Mouse (Mus musculus) ES-Bruce4 (cell line): ENCODE measurements around the gene Adcy9. TPM values are rescaled to one million over a fixed set of nuclear protein-coding genes. Genes with fewer than 3 reads are reported as not detected.

ENCODE experiments used
- H3K27ac ChIP-seq: 2 replicates; pipeline ENCODE4 v1.5.1; 2012; ENCODE audit warnings: low read length, inconsistent platforms; ENCODE audit not compliant: insufficient read depth
- H3K27me3 ChIP-seq: 2 replicates; pipeline ENCODE4 v1.6.1; 2012; ENCODE audit warnings: mild to moderate bottlenecking, low read length, inconsistent platforms; ENCODE audit not compliant: control insufficient read depth, poor library complexity, insufficient read depth, severe bottlenecking
- H3K36me3 ChIP-seq: 2 replicates; pipeline ENCODE4 v1.6.1; 2012; ENCODE audit warnings: inconsistent platforms, mild to moderate bottlenecking, low read length, moderate library complexity; ENCODE audit not compliant: control insufficient read depth, poor library complexity, insufficient read depth, severe bottlenecking
- H3K4me1 ChIP-seq: one replicate; pipeline ENCODE4 v1.8.1; 2011; ENCODE audit warnings: low read length; ENCODE audit not compliant: control insufficient read depth, insufficient read depth
- H3K4me3 ChIP-seq: 2 replicates; pipeline ENCODE4 v1.5.1; 2011; ENCODE audit warnings: low read depth, mild to moderate bottlenecking, low read length
- H3K9ac ChIP-seq: 2 replicates; pipeline ENCODE4 v1.6.1; 2012; ENCODE audit warnings: low read depth, mild to moderate bottlenecking, inconsistent platforms; ENCODE audit not compliant: poor library complexity, severe bottlenecking
- H3K9me3 ChIP-seq: replicated peaks from 2 replicates; pipeline ENCODE4 v1.6.1; 2012; ENCODE audit warnings: mild to moderate bottlenecking, low read length, inconsistent platforms; ENCODE audit not compliant: control insufficient read depth, poor library complexity, insufficient read depth, severe bottlenecking
- CTCF ChIP-seq: IDR thresholded peaks from one replicate; pipeline ENCODE4 v1.8.1; 2011; ENCODE audit warnings: low read depth, low read length
- EP300 ChIP-seq: IDR thresholded peaks from 2 replicates; pipeline ENCODE4 v1.6.1; 2011; ENCODE audit warnings: low read depth, low read length; ENCODE audit not compliant: insufficient read depth
- POLR2A ChIP-seq: IDR thresholded peaks from one replicate; pipeline ENCODE4 v1.8.1; 2011; ENCODE audit warnings: low read length; ENCODE audit not compliant: insufficient read depth
- polyA plus RNA-seq: library from polyadenylated mRNA; stranded (reverse); fragments of >200 nt; gene quantifications from 2 replicates; pipeline ENCODE4 v1.2.4, GENCODE M21; 2011; ENCODE audit warnings: low read depth; ENCODE audit not compliant: missing spikeins, insufficient read depth, insufficient read length

The Adcy9 gene
- 1.8 and 1.9 TPM in 2 replicates for polyA plus RNA-seq

DNA sequence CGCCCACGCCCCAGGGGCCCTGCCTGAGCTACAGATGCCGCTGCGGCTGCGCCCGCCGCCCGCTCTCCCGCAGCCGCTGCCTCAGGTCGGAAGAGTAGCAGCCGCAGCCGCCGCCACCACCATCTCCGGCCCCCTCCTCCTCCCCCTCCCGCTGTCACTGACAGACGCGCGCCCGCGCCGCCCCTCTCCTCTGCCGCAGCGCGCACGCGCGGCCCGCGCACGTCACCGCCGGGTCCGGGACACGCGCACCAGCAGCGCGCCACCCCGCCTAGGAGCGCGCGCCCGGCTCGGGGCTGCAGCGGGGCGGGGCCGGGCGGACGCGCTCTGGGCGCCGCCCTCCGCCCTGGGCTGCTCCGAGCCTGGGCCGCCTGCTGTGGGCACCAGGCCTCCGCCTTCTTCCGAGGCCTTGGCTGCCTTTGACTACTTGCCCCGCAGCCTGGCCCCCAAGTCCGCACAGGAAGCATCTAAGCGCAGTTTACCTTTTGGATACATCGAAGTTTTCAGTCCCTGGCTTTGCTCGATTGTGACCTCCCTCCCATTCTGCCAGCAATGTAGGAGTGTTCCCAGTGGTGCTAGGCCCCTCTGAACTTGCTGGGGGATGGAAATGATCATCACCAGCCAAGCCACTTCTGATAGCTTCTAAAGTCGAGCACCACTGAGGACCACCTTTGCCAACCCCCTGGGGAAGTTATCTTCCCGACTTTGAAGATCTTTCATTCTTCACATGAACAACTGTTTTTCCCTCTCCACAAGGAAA lies at the start of gene Adcy9:
TSS of gene Adcy9 (minus strand) at position 201 of the 757 bp plus-strand sequence.
- peak within 1 kb of the TSS; percentile 64 for H3K9ac ChIP-seq
- no peaks in the 10 kb centered on the region for H3K4me1 ChIP-seq
- H3K36me3 ChIP-seq: no peaks in the 10 kb centered on the region
- H3K9me3 ChIP-seq: no peaks in the 10 kb centered on the region
- no peak within 1 kb of the TSS for H3K27ac ChIP-seq
- TF ChIP-seq CTCF: no peak
- TF ChIP-seq POLR2A: no peak
- no peak for TF ChIP-seq EP300
- H3K4me3 ChIP-seq: peak within 1 kb of the TSS; percentile 73
- H3K27me3 ChIP-seq: no peaks in the 10 kb centered on the region; the same call in 1 of the 2 replicates

DNA sequence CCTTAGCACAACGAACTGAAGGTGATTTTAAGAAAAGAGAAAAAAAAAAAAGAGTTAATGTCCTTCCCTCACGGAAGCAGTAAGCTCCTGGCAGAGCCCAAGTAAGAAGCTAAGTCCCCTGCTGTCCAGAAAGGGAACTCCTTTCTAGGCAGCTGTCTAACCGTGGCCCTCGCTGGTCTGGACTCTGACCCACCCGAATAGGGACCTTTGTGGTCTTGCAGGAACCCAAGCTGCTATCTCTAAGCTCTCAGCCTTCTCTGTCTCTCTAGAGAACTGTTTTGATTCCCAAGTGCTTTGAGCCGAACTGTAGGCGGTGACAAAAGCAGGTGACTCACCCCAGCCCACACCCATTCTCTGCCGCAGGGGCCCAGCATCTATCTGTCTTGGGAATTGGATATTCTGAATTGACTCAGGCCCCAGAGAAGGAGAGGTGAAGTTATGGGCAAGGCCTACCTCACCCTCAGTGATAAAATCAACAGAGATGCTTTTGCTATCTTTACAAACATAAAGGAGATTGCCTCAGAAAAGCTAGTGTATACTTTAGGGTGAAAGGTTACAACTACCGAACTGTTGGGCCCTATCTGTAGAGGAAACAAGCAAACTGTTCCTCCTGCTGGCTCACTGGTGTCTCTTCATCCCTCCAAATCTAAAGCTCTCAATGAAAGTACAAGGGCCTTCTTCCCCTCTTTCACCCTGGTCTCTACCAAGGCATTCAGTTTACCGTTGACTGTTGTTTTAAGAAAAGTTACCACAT lies 49.5 kb upstream of the Adcy9 start:
- Histone ChIP-seq H3K27ac (no peak overlapping the region), H3K9me3 (no peaks in the 10 kb centered on the region), H3K27me3 (no peaks in the 10 kb centered on the region), H3K4me1 (no peaks in the 10 kb centered on the region), H3K36me3 (no peaks in the 10 kb centered on the region), H3K4me3 (no peak overlapping the region), H3K9ac (no peak overlapping the region)
- no peak for TF ChIP-seq CTCF
- no peak for TF ChIP-seq EP300
- TF ChIP-seq POLR2A: no peak

DNA sequence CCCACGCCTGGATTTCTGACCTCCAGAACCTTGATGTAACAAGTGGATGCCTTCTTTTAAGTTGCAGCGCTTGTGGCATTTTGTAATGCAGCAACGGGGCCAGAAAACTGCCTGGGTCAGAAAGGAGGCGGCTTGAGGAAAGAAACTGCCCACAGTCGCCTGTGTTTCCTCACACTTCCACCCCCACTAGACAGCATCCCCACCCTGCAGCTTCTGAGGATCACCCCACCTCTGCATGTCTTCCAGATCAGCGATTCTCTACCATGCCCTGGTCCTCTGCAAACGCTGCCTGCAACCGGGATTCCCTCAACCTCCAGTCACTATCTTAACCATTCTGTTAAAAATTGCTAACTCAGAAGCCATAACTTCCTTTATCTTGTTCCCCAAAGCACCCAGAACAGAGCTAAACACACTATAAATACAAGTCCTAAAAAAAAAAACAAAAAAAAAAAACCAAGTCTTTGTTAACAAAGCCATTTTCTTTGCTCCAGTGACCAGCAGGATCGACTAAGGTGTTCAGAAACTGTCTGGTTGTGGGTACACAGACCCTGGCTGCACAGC lies 44.3 kb upstream of the Adcy9 start:
- Histone ChIP-seq H3K27ac (no peak overlapping the region), H3K4me1 (no peaks in the 10 kb centered on the region), H3K9ac (no peak overlapping the region), H3K9me3 (no peaks in the 10 kb centered on the region), H3K4me3 (no peak overlapping the region), H3K27me3 (no peaks in the 10 kb centered on the region), H3K36me3 (no peaks in the 10 kb centered on the region)
- no peak for TF ChIP-seq POLR2A
- no peak for TF ChIP-seq CTCF
- no peak for TF ChIP-seq EP300

DNA sequence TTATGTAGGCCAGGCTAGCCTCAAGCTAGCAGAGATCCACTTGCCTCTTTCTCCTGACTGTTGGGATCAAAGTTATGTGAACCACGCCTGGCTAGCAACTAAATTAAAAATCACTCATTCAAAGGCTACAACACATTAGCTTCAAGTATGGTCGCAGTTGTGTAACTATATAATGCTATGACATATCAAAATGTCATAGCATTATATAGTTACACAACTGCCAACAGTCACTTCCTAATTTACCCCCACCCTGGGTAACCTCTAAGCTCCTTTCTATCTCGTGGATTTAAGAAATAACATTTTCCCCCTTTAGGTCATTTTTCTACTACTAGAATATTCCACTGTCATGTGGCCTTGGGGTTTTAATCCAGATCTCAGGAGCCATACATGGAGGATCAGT lies 37.6 kb upstream of the Adcy9 start:
- TF ChIP-seq POLR2A: no peak
- TF ChIP-seq EP300: no peak
- no peak for TF ChIP-seq CTCF
- no peak overlapping the region for H3K4me3 ChIP-seq

DNA sequence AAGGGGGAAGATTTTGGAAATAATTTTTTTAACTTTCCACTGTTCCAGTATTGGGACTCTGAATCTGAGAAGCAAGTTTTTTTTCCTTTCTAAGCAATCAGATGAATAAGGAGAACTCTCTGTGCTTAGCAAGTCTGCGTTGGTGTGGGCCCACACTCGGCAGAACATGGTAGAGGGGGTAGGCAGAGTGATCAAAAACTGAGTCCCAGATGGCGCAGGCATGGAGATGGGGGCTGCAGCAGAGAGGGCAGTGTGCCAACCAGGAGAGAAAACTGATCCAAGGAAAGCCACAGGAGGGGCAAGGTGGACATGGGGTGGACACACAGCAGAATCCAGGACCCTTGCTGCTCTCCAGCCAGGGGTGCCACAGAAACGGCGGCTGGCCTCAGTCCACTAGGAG lies 36.1 kb upstream of the Adcy9 start:
- Histone ChIP-seq H3K4me1 (no peaks in the 10 kb centered on the region), H3K27me3 (no peaks in the 10 kb centered on the region), H3K9me3 (no peaks in the 10 kb centered on the region), H3K27ac (no peak overlapping the region), H3K36me3 (no peaks in the 10 kb centered on the region), H3K4me3 (no peak overlapping the region), H3K9ac (no peak overlapping the region)
- no peak for TF ChIP-seq CTCF
- no peak for TF ChIP-seq POLR2A
- no peak for TF ChIP-seq EP300

More for the DNA sequence above, 37.6 kb upstream of the Adcy9 start:
- no peaks in the 10 kb centered on the region for H3K4me1 ChIP-seq
- H3K9ac ChIP-seq: no peak overlapping the region
- no peaks in the 10 kb centered on the region for H3K36me3 ChIP-seq
- H3K27me3 ChIP-seq: no peaks in the 10 kb centered on the region
- H3K27ac ChIP-seq: no peak overlapping the region
- no peaks in the 10 kb centered on the region for H3K9me3 ChIP-seq

DNA sequence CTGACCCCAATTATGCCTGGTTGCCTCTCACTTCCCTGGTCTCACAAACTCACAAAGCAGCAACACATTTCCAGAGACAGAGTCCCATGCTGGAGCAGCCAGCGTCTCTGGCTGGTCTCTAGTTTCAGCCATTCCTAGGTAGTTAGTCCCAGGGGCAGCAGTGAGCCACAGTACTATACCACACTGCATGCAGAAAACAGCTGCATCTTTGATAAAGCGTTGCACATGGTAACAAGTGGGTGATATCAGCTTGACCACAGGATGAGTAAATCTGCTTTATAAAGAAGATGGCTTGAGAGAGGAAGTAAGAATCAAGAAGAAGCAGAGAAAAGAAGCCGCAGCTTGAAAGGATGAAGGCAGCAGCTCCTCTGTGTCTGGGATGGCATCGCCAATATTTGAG lies 35.4 kb upstream of the Adcy9 start:
- H3K9me3 ChIP-seq: no peaks in the 10 kb centered on the region
- H3K27ac ChIP-seq: no peak overlapping the region
- H3K4me3 ChIP-seq: no peak overlapping the region
- no peaks in the 10 kb centered on the region for H3K4me1 ChIP-seq
- no peaks in the 10 kb centered on the region for H3K27me3 ChIP-seq
- TF ChIP-seq CTCF (no peak), POLR2A (no peak), EP300 (no peak)
- H3K36me3 ChIP-seq: no peaks in the 10 kb centered on the region
- no peak overlapping the region for H3K9ac ChIP-seq
